Mouse (Mus musculus): ENCODE data around the gene Rps12. TPM values are rescaled to one million over a fixed set of nuclear protein-coding genes. Genes with fewer than 3 reads are reported as not detected.

The Rps12 gene
- polyA plus RNA-seq, 1 experiment from 2014 or later, result 152 TPM

DNA sequence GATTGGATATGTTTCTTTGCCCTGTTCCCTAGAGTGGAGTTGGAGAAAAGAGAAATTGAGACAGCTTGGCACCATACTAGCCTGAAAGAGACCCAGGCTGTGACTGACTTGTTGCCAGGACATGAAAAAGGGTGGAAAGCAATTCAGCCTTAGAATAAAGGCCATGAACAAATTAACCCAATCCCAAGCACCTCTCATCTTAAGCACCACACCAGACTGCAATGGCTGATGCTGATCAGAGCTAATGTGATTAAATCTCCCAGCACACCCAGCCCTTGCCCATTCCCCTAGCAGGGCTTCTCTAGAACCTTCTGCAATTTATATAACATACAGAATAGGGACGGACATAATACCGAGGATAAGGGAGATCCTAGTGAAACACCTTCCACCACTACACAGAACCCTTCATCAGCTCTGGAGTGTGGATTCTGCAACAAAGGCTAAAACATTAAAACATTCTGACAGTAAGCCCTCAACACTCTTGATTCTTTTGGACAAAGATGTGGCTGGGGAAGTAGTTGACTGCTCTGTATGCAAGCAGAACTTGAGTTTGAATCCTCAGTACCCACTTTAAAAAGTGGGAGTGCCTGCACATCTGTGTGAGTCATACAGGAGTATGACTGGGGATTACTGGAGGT lies 4.1 kb downstream of the Rps12 start:
- 31% methylated on average over 2 of the region's 2 CpGs for WGBS
- Histone ChIP-seq H3K36me3 (ENCODE audit: insufficient read depth, low read length) (no peaks in the 10 kb centered on the region; the same call in 1 of the 2 replicates), H3K4me3 (ENCODE audit: low read depth, low read length) (no peak overlapping the region), H3K27me3 (replicated peaks; ENCODE audit: insufficient read depth, low read length) (no peaks in the 10 kb centered on the region), H3K4me1 (ENCODE audit: insufficient read depth, low read depth, low read length) (peaks cover 7% of the 10 kb centered on the region; the same call in 1 of the 2 replicates), H3K9me3 (ENCODE audit: low read length) (no peaks in the 10 kb centered on the region), H3K4me2 (replicated peaks; ENCODE audit: low read depth, low read length) (no peak overlapping the region), H3K27ac (ENCODE audit: low read length) (no peak overlapping the region), H3K9ac (replicated peaks; ENCODE audit: low read depth) (no peak overlapping the region)
- ATAC-seq (no peak), DNase-seq (ENCODE audit: low spot score) (no peak)
- TF ChIP-seq EP300 (IDR thresholded peaks at IDR 0.05) (no peak), CTCF (IDR thresholded peaks at IDR 0.05) (no peak)

DNA sequence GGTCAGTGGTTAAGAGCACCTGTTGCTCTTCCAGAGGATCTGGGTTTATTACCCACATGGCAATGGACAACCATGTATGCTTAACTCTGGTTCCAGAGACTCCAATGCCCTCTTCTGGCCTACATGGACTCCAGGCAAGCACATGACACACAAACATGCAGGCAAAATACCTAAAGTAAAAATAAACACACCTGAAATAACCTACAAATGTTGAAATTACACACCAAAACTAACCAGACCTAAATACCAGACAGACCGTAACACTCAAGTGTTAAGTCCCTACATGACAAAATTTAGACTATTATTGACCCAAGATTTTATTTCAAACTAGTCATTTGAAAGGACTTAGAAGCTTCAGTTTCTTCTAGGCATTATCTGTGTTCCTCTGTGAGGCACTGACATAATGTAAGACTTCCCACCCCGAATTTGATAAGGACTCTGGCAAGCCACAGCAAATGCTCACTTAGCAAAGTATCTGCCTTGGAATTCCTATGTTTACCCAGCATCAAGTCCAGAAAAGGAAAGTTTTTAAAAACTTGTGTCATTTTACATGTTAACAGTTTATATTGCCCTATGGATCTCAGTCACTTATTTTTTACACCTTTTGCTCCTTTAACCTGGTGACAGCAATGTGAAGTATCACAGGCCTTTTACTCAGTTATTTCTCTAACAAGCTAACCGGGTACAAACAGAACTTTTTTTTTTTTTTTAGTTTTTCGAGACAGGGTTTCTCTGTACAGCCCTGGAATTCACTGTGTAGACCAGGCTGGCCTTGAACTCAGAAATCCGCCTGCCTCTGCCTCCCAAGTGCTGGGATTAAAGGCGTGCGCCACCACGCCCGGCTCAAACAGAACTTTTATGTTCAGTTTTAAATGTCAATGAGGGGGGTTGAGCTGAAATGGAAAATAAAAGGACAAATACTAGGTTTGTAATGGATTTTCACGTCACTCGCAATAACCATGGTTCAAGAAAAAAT lies 5.0 kb downstream of the Rps12 start:
- no peaks in the 10 kb centered on the region; the same call in 1 of the 2 replicates for H3K36me3 ChIP-seq (ENCODE audit: insufficient read depth, low read length)
- no peak overlapping the region for H3K9ac ChIP-seq (replicated peaks; ENCODE audit: low read depth)
- no peak overlapping the region for H3K4me3 ChIP-seq (ENCODE audit: low read depth, low read length)
- no peak overlapping the region for H3K27ac ChIP-seq (ENCODE audit: low read length)
- peaks cover 7% of the 10 kb centered on the region; the same call in 1 of the 2 replicates for H3K4me1 ChIP-seq (ENCODE audit: insufficient read depth, low read depth, low read length)
- H3K9me3 ChIP-seq (ENCODE audit: low read length), result no peaks in the 10 kb centered on the region
- H3K4me2 ChIP-seq (replicated peaks; ENCODE audit: low read depth, low read length), result no peak overlapping the region
- DNase-seq (ENCODE audit: low spot score), result no peak
- WGBS, result 75% methylated on average over 11 of the region's 11 CpGs
- TF ChIP-seq EP300 (IDR thresholded peaks at IDR 0.05), result no peak
- no peak for TF ChIP-seq CTCF (IDR thresholded peaks at IDR 0.05)
- H3K27me3 ChIP-seq (replicated peaks; ENCODE audit: insufficient read depth, low read length), result no peaks in the 10 kb centered on the region
- no peak for ATAC-seq

DNA sequence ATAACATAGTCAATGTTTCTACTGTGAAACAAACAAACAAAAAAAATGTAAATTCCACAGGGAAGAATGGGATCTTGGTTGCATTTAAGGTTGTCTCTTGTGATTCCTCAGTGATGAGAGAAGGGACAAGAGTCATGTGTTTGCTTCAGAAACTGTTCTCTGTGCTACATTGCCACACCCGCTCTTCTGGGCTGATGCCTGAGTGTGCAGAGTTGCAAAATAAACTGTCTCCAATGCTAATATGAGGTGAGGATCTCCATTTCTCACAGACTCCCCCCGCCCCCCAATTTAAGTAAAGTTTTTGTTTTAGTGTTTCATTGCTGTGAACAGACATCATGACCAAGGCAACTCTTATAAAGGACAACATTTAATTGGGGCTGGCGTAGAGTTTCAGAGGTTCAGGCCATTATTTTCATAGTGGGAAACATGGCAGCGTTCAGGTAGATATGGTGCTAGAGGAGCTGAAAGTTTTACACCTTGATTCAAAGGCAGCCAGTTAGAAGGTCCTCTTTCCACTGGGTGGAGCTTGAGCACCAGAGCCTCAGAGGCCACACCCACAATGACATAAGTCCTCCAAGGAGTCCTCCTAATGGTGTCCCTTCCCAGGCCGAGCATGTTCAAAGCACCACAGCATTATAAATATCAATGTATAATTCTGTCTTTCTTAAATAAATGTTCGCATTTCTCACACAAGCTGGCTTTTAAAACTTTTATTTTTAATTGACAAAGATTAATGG lies 6.4 kb downstream of the Rps12 start:
- DNase-seq (ENCODE audit: low spot score) (peak; percentile 24), ATAC-seq (no peak)
- no peak overlapping the region for H3K4me2 ChIP-seq (replicated peaks; ENCODE audit: low read depth, low read length)
- no peaks in the 10 kb centered on the region; the same call in 1 of the 2 replicates for H3K4me1 ChIP-seq (ENCODE audit: insufficient read depth, low read depth, low read length)
- TF ChIP-seq EP300 (IDR thresholded peaks at IDR 0.05), result no peak
- TF ChIP-seq CTCF (IDR thresholded peaks at IDR 0.05), result no peak
- H3K27me3 ChIP-seq (replicated peaks; ENCODE audit: insufficient read depth, low read length), result no peaks in the 10 kb centered on the region
- H3K27ac ChIP-seq (ENCODE audit: low read length), result no peak overlapping the region
- no peak overlapping the region for H3K4me3 ChIP-seq (ENCODE audit: low read depth, low read length)
- WGBS, result 79% methylated on average over 6 of the region's 6 CpGs
- no peaks in the 10 kb centered on the region for H3K9me3 ChIP-seq (ENCODE audit: low read length)
- H3K9ac ChIP-seq (replicated peaks; ENCODE audit: low read depth), result no peak overlapping the region
- H3K36me3 ChIP-seq (ENCODE audit: insufficient read depth, low read length), result no peaks in the 10 kb centered on the region; the same call in 1 of the 2 replicates

DNA sequence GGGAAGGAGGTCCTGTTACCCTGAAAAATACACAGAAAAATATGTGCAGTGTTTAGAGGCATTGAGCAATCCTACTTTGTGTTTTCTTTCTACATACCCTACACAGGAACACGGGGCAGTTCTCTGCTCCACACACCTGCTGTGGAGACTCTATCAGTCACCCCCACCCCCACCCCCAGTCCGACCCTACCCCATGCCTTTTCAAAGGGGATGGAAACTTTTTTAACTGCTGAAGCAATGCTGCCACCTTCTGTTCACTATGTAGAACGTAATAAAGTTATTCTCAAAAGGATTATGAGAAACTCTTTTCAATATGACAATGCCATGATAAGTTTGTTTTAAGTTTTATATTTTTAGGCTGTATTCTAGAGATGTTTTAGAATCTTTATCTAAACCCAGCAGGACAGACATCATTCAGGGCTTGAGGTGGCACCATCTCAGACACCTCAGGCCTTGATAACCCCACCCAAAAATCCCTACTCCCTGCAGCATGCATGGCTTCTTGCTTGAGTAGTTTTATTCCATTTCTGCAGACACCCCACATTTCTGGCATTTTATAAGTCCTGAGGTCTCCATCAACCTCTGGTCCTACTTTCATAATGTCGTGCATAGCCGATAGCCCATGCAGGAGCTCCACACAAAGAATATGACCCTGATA lies 9.7 kb downstream of the Rps12 start:
- Histone ChIP-seq H3K4me2 (replicated peaks; ENCODE audit: low read depth, low read length) (no peak overlapping the region), H3K4me3 (ENCODE audit: low read depth, low read length) (no peak overlapping the region), H3K27me3 (replicated peaks; ENCODE audit: insufficient read depth, low read length) (no peaks in the 10 kb centered on the region), H3K36me3 (ENCODE audit: insufficient read depth, low read length) (no peaks in the 10 kb centered on the region), H3K27ac (ENCODE audit: low read length) (no peak overlapping the region), H3K9ac (replicated peaks; ENCODE audit: low read depth) (no peak overlapping the region), H3K9me3 (ENCODE audit: low read length) (no peaks in the 10 kb centered on the region), H3K4me1 (ENCODE audit: insufficient read depth, low read depth, low read length) (no peaks in the 10 kb centered on the region)
- DNase-seq (ENCODE audit: low spot score), result no peak
- 32% methylated on average over 5 of the region's 5 CpGs for WGBS
- no peak for ATAC-seq
- TF ChIP-seq EP300 (IDR thresholded peaks at IDR 0.05) (no peak), CTCF (IDR thresholded peaks at IDR 0.05) (peak; percentile 57)

DNA sequence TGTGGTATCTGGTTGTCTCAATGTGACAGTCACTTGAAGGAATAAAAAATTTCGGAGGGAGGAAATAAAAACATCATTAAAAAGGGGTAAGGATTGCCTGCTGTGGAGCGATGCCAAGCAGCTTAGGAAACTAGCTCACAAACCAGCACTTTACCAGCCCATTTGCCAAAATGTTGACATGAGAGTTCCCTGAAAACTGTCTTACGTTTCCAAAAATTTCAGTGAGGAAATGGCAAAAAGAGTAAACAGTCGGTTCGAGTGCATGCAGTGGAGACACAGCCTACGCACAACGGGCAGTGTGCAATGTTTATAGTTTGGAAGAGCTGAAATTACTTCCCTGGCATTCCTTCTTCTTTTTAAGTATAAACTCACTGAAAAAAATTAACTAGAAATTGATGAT lies 32.9 kb downstream of the Rps12 start:
- Histone ChIP-seq H3K36me3 (ENCODE audit: insufficient read depth, low read length) (no peaks in the 10 kb centered on the region), H3K9ac (replicated peaks; ENCODE audit: low read depth) (no peak overlapping the region), H3K27ac (ENCODE audit: low read length) (no peak overlapping the region), H3K27me3 (replicated peaks; ENCODE audit: insufficient read depth, low read length) (no peaks in the 10 kb centered on the region), H3K9me3 (ENCODE audit: low read length) (no peaks in the 10 kb centered on the region), H3K4me2 (replicated peaks; ENCODE audit: low read depth, low read length) (no peak overlapping the region), H3K4me1 (ENCODE audit: insufficient read depth, low read depth, low read length) (no peaks in the 10 kb centered on the region), H3K4me3 (ENCODE audit: low read depth, low read length) (no peak overlapping the region)
- ATAC-seq (no peak), DNase-seq (ENCODE audit: low spot score) (peak; percentile 10)
- WGBS, result 42% methylated on average over 7 of the region's 7 CpGs
- TF ChIP-seq EP300 (IDR thresholded peaks at IDR 0.05) (no peak), CTCF (IDR thresholded peaks at IDR 0.05) (no peak)

Other genes with a start within 250 kb of the Rps12 start
- gene Slc18b1, start 9.7 kb upstream of the Rps12 start, polyA plus RNA-seq (2015; fragmentation: Nextera tagmentation; extraction: Ambion mirVana), result 8.3 and 9.9 TPM in 2 replicates
- 17.2 and 18.5 TPM in 2 replicates for gene Vnn3, start 64.2 kb upstream of the Rps12 start, polyA plus RNA-seq (2015; fragmentation: Nextera tagmentation; extraction: Ambion mirVana)
- gene Vnn1, start 107.4 kb upstream of the Rps12 start, polyA plus RNA-seq (2015; fragmentation: Nextera tagmentation; extraction: Ambion mirVana), result 45.4 and 67.5 TPM in 2 replicates
- gene Taar1, start 133.1 kb upstream of the Rps12 start, polyA plus RNA-seq (2015; fragmentation: Nextera tagmentation; extraction: Ambion mirVana), result not detected in 2 replicates
- 0.16 TPM in 1 of 2 replicates, not detected in the other for gene Taar2, start 151.3 kb upstream of the Rps12 start, polyA plus RNA-seq (2015; fragmentation: Nextera tagmentation; extraction: Ambion mirVana)
- gene Taar3, start 162.3 kb upstream of the Rps12 start, polyA plus RNA-seq (2015; fragmentation: Nextera tagmentation; extraction: Ambion mirVana), result not detected in 2 replicates
- gene Taar4, start 173.2 kb upstream of the Rps12 start, polyA plus RNA-seq (2015; fragmentation: Nextera tagmentation; extraction: Ambion mirVana), result not detected in 2 replicates
- gene Taar5, start 183.4 kb upstream of the Rps12 start, polyA plus RNA-seq (2015; fragmentation: Nextera tagmentation; extraction: Ambion mirVana), result not detected in 2 replicates
- not detected in 2 replicates for gene Taar6, start 198.4 kb upstream of the Rps12 start, polyA plus RNA-seq (2015; fragmentation: Nextera tagmentation; extraction: Ambion mirVana)
- gene Taar7a, start 206.2 kb upstream of the Rps12 start, polyA plus RNA-seq (2015; fragmentation: Nextera tagmentation; extraction: Ambion mirVana), result not detected in 2 replicates
- not detected in 2 replicates for gene Taar7b, start 212.7 kb upstream of the Rps12 start, polyA plus RNA-seq (2015; fragmentation: Nextera tagmentation; extraction: Ambion mirVana)
- gene Taar7d, start 239.9 kb upstream of the Rps12 start, polyA plus RNA-seq (2015; fragmentation: Nextera tagmentation; extraction: Ambion mirVana), result not detected in 2 replicates